Mouse (Mus musculus) heart, embryonic 15.5 days (tissue): ENCODE measurements at regions not wholly inside any gene's neighbourhood (a gene's known extent, or its start where the extent isn't known, plus 50 kb on each side); places are given as distances from the start of the nearest gene placed in this dataset.

ENCODE experiments used
- ATAC-seq: fragments of 200-750 bp; cut with Nextera tagmentation; replicated peaks from 2 replicates; pipeline ENCODE4 v1.8.0; 2017; ENCODE audit warnings: low read depth, moderate TSS enrichment; ENCODE audit not compliant: insufficient number of reproducible peaks, insufficient read depth, low FRiP score
- H3K27ac ChIP-seq: fragments of 300-500 bp; sonication (generic); 2 replicates; pipeline ENCODE4 v1.5.1; 2015; ENCODE audit warnings: mild to moderate bottlenecking, inconsistent platforms
- H3K27me3 ChIP-seq: fragments of 300-500 bp; sonication (generic); 2 replicates; pipeline ENCODE4 v1.6.1; 2015; ENCODE audit warnings: inconsistent platforms
- H3K36me3 ChIP-seq: fragments of 300-500 bp; sonication (generic); 2 replicates; pipeline ENCODE4 v1.6.1; 2015; ENCODE audit warnings: mild to moderate bottlenecking, inconsistent platforms
- H3K4me1 ChIP-seq: fragments of 300-500 bp; sonication (generic); replicated peaks from 2 replicates; pipeline ENCODE4 v1.6.1; 2015; ENCODE audit warnings: inconsistent platforms
- H3K4me2 ChIP-seq: fragments of 300-500 bp; sonication (generic); 2 replicates; pipeline ENCODE4 v1.6.1; 2015; ENCODE audit warnings: inconsistent platforms, mild to moderate bottlenecking, moderate library complexity
- H3K4me3 ChIP-seq: fragments of 300-500 bp; sonication (generic); 2 replicates; pipeline ENCODE4 v1.5.1; 2015; ENCODE audit warnings: mild to moderate bottlenecking, inconsistent platforms
- H3K9ac ChIP-seq: fragments of 300-500 bp; sonication (generic); 2 replicates; pipeline ENCODE4 v1.6.1; 2015; ENCODE audit warnings: mild to moderate bottlenecking, inconsistent platforms
- H3K9me3 ChIP-seq: fragments of 300-500 bp; sonication (generic); replicated peaks from 2 replicates; pipeline ENCODE4 v1.6.1; 2016; ENCODE audit warnings: inconsistent platforms
- WGBS: fragments of 180-500 bp; shearing (Covaris S2); methylation state at CpG from one replicate; pipeline ENCODE4 v1.1.7; 2015; ENCODE audit warnings: mixed read lengths; 5-methylcytosine and 5-hydroxymethylcytosine counted together

DNA sequence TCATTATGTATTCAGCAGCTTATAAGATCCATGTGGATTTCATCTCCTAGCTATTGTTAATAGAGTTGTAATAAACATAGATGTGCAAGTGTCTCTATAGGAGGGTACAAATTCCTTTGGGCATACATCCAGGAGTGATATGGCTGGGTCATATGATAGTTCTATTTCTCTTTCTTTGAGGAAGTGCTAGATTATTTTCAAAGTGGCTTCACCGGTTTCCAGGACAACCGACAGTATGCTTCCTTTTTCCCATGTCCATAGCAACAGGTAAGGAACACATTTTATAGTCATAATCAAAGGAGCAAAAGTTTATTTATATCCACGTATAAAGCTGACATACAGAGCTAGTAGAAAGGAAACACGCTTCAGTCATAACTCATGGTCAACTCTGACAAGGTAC is 710.2 kb upstream of the Tenm4 start:
- 79% methylated on average over 4 of the region's 4 CpGs for WGBS

DNA sequence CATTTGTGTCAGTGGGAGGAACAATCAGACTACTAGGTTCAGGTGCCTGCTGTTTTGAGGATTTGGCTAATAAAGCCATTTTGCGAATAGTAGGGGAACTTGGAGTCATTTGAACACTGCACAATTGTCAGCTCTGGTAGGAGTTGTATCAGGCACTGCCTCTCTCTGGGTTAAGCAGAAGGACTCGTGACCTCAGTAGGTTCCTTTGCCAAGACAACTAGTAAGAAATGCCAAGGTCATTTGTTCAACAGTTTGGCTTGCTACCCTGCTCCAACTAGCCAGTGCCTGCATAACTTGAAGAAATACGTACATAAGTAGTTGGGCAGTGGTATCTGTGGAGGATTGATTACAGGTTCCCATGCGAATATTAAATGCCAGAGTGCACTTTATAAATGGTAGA is 705.5 kb upstream of the Tenm4 start:
- Histone ChIP-seq H3K4me2 (no peak overlapping the region), H3K4me1 (no peaks in the 10 kb centered on the region), H3K4me3 (no peak overlapping the region), H3K9me3 (no peaks in the 10 kb centered on the region), H3K27me3 (no peaks in the 10 kb centered on the region), H3K27ac (no peak overlapping the region), H3K36me3 (no peaks in the 10 kb centered on the region), H3K9ac (no peak overlapping the region)
- 78% methylated on average over 4 of the region's 4 CpGs for WGBS
- ATAC-seq, result no peak

More for the DNA sequence above, 710.2 kb upstream of the Tenm4 start:
- Histone ChIP-seq H3K4me1 (no peaks in the 10 kb centered on the region), H3K27me3 (no peaks in the 10 kb centered on the region), H3K27ac (no peak overlapping the region), H3K9me3 (no peaks in the 10 kb centered on the region), H3K9ac (no peak overlapping the region), H3K4me3 (no peak overlapping the region), H3K4me2 (no peak overlapping the region), H3K36me3 (no peaks in the 10 kb centered on the region)
- ATAC-seq, result no peak

DNA sequence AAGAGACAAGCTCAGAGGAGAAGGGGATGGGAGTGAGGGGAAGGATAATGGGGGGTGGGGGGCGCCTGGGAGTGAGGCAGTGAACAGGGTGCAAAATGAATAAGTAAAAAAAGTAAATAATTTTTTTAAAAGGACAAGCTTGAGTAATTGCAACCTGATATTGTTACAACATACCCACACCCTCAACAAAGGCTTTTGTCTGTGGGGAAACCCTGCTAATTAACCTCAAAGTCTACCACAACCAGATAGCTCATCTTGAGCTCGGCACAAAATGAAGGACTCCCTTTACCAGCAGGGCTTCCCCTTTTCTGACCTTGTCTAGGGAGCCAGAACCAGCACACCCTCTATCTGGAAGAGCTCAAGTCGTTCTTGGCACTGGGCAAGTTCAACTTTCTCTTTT is 704.0 kb upstream of the Tenm4 start:
- no peaks in the 10 kb centered on the region for H3K36me3 ChIP-seq
- H3K4me3 ChIP-seq, result no peak overlapping the region
- H3K27me3 ChIP-seq, result no peaks in the 10 kb centered on the region
- H3K27ac ChIP-seq, result no peak overlapping the region
- no peaks in the 10 kb centered on the region for H3K4me1 ChIP-seq
- H3K4me2 ChIP-seq, result no peak overlapping the region
- no peak for ATAC-seq
- H3K9me3 ChIP-seq, result no peaks in the 10 kb centered on the region
- 28% methylated on average over 3 of the region's 3 CpGs for WGBS
- no peak overlapping the region for H3K9ac ChIP-seq

DNA sequence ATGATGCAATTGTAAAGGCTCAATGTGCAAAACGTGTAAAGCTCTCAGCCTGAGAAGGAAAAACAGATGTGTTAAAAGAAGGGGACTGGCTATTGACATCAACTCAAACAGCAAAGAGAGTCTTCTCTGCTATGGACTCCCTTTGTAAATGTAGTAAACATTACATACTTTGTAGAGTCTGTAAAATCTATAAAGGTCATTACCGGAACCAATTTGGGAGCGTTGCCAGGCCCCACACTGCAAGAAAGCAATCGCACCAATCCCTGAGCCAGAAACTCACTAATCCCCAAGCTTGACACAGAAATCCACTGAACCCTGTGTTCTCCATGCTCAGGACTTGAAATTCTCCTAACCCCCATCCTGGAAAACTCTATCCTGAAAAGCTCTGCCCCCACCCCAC is 697.2 kb upstream of the Tenm4 start:
- H3K27me3 ChIP-seq, result no peaks in the 10 kb centered on the region
- no peak overlapping the region for H3K27ac ChIP-seq
- H3K9ac ChIP-seq, result no peak overlapping the region
- H3K36me3 ChIP-seq, result no peaks in the 10 kb centered on the region
- H3K4me2 ChIP-seq, result no peak overlapping the region
- H3K4me3 ChIP-seq, result no peak overlapping the region
- WGBS, result 85% methylated on average over 4 of the region's 4 CpGs
- no peaks in the 10 kb centered on the region for H3K9me3 ChIP-seq
- ATAC-seq, result no peak
- H3K4me1 ChIP-seq, result no peaks in the 10 kb centered on the region

DNA sequence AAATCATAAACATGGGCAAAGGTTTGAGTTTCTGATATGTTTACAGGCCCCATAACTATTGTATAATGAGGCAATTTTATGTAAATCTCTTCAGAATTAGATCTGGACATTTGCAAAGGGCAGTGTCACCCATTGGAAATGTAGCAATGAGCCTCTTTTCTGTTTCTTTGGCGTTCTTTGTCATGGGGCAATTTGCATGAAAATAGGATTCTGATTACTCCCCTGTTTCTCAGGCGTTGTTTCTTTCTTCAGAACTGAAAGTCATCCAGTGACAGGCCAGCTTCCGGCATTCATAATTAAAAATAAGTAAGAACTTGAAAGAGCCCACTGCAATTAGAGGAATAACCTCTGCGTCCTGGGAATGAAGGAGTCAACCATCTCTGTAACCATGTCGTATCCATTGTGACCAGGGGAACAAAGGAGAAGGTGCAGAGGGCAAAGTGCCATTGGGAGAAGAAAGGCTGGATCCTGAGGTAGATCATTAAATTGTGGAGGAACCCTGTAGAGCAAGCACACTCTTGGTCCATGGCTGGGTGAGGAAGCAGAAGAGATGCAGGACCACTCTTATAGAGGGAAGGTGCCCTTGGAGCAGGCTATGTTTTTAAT is 690.8 kb upstream of the Tenm4 start:
- WGBS, result 64% methylated on average over 5 of the region's 5 CpGs
- Histone ChIP-seq H3K4me2 (no peak overlapping the region), H3K27ac (no peak overlapping the region), H3K9ac (no peak overlapping the region), H3K4me3 (no peak overlapping the region), H3K4me1 (no peaks in the 10 kb centered on the region), H3K36me3 (no peaks in the 10 kb centered on the region), H3K27me3 (no peaks in the 10 kb centered on the region), H3K9me3 (no peaks in the 10 kb centered on the region)
- no peak for ATAC-seq

DNA sequence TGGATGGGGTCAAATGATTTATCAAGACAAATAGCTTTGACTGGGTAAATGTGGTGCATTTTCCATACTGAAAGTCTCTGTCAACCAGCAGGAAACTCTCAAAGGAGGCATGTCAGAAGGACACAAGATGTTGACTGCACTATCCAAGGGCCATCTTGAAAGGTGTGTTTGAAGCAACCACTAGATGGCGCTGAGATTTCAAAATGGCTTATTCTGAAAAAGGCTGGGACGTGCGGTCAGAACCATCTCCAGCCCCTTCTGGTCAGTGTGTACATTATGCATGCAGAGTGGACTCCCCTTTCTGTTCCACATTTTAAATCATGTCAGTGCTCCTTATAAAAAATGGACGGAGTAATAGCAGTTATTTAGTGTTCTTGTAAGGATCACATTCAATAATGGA is 681.4 kb upstream of the Tenm4 start:
- H3K4me1 ChIP-seq, result no peaks in the 10 kb centered on the region
- 10% methylated on average over 4 of the region's 4 CpGs for WGBS
- no peaks in the 10 kb centered on the region for H3K27me3 ChIP-seq
- no peak overlapping the region for H3K4me2 ChIP-seq
- ATAC-seq, result no peak
- no peaks in the 10 kb centered on the region for H3K9me3 ChIP-seq
- H3K36me3 ChIP-seq, result no peaks in the 10 kb centered on the region
- H3K9ac ChIP-seq, result no peak overlapping the region
- no peak overlapping the region for H3K4me3 ChIP-seq
- no peak overlapping the region for H3K27ac ChIP-seq

DNA sequence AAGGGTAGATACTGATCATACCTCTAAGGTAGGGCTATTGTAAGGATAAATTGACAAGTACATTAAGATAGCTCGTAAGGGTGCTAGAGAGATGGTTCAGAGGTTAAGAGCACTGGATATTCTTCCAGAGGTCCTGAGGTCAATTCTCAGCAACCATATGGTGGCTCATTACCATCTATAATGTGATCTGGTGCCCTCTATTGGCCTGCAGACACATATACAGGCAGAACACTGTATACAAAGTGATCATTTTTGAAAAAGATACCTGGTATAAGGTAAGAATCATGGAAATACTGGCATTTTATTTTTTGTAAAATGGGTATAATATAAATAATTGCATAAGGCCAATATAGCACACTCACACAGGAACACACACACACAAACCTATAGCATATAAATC is 676.3 kb upstream of the Tenm4 start:
- Histone ChIP-seq H3K27ac (no peak overlapping the region), H3K9me3 (no peaks in the 10 kb centered on the region), H3K27me3 (no peaks in the 10 kb centered on the region), H3K4me2 (no peak overlapping the region), H3K9ac (no peak overlapping the region), H3K4me1 (no peaks in the 10 kb centered on the region), H3K4me3 (no peak overlapping the region), H3K36me3 (no peaks in the 10 kb centered on the region)
- ATAC-seq, result no peak
- WGBS, result 72% methylated on average over 1 of the region's 1 CpGs

DNA sequence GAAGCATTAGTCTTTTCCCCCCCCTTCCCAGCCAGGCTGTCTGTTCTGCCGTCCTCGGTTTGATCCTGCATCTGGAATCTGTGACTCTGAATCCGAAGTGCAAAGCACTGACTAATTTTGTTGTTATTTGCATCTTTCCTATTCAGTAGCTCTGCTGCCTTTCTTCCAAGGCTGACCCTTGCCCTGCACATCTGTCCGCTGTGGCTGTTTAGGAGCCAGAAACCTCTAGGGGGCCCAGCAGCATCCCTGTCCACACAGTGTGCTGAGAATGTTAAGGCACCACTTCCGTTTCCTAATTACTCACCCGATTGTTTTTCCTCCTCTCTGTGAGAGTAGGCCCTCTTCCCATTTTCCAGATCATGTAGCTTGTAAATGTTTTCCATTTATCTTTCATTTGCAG is 668.1 kb upstream of the Tenm4 start:
- H3K9me3 ChIP-seq, result no peaks in the 10 kb centered on the region
- H3K27ac ChIP-seq, result no peak overlapping the region
- no peak for ATAC-seq
- no peaks in the 10 kb centered on the region for H3K27me3 ChIP-seq
- no peak overlapping the region for H3K9ac ChIP-seq
- no peaks in the 10 kb centered on the region for H3K4me1 ChIP-seq
- no peaks in the 10 kb centered on the region for H3K36me3 ChIP-seq
- 32% methylated on average over 6 of the region's 6 CpGs for WGBS
- no peak overlapping the region for H3K4me2 ChIP-seq
- H3K4me3 ChIP-seq, result no peak overlapping the region

DNA sequence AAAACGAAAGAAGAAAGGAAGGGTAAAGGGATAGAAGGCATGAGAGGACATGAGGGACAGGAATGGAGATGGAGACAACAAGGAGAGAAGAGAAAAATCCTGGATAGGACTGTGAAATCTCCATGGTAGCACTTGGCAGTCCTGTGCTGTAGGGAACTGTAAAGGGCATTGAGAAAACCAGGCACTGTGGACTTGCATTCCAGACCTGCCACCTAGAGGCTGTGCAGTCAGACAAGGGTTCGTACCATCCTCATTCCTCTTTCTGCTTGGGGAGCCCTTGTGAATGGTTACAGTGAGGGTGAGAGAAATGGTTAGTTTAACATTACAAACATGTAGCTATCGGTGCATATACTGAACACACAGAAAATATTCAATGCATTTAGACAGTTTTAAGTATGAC is 623.8 kb upstream of the Tenm4 start:
- WGBS, result 69% methylated on average over 3 of the region's 3 CpGs
- ATAC-seq, result no peak

DNA sequence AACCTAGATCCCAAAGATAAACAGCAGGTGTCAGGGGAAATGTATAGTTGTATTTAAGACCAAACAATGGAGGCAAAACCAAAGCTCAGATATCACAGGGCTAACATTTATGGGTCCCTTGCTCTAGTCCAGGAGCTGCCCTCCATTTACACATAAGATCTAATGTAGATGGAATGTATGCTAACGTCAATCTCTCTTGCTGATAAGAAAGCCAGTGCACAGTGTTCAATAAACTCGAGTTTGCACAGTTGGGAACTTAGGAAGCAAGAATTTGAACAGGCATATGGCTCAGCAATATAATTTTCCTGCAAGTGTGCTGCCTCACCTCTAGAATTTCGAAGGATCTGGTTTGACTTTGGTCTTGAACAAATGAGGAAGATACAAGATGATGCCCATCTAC is 620.9 kb upstream of the Tenm4 start:
- no peaks in the 10 kb centered on the region for H3K9me3 ChIP-seq
- H3K27me3 ChIP-seq, result no peaks in the 10 kb centered on the region
- no peak overlapping the region for H3K27ac ChIP-seq
- WGBS, result 50% methylated on average over 3 of the region's 3 CpGs
- no peaks in the 10 kb centered on the region for H3K4me1 ChIP-seq
- H3K9ac ChIP-seq, result no peak overlapping the region
- H3K4me2 ChIP-seq, result no peak overlapping the region
- no peaks in the 10 kb centered on the region for H3K36me3 ChIP-seq
- H3K4me3 ChIP-seq, result no peak overlapping the region
- no peak for ATAC-seq

More for the DNA sequence above, 623.8 kb upstream of the Tenm4 start:
- Histone ChIP-seq H3K4me3 (no peak overlapping the region), H3K27ac (no peak overlapping the region), H3K36me3 (no peaks in the 10 kb centered on the region), H3K27me3 (no peaks in the 10 kb centered on the region), H3K4me1 (no peaks in the 10 kb centered on the region), H3K9ac (no peak overlapping the region), H3K9me3 (no peaks in the 10 kb centered on the region), H3K4me2 (no peak overlapping the region)

DNA sequence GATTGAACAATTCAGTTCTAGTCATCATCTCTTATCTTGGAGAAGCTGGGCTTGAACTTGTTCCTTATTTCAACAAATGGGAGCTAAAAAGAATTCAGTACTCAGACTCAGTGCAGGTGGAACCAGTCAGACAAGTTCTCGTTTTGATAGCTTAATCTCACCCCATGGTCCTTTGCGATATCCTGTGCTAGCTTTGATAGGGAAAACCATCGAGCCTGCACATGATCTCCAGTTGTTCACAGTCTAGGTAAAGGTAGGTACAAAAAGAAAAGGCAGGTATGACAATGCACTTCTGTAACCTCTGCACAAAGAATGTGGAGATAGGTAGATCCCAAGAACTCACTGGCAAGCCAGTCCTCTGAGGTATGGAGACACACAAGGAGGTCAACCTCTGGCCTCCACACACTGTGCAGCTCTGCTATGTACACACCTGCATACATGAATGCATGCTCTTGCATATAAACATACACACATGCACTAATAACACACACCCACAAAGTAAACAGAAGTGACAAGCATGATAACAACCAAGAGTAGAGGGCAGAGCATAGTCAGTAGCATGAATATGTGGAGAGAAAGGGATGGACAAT is 619.2 kb upstream of the Tenm4 start:
- Histone ChIP-seq H3K36me3 (no peaks in the 10 kb centered on the region), H3K27me3 (no peaks in the 10 kb centered on the region), H3K9me3 (no peaks in the 10 kb centered on the region), H3K9ac (no peak overlapping the region), H3K4me3 (no peak overlapping the region), H3K27ac (no peak overlapping the region), H3K4me2 (no peak overlapping the region), H3K4me1 (no peaks in the 10 kb centered on the region)
- 62% methylated on average over 3 of the region's 3 CpGs for WGBS
- no peak for ATAC-seq

DNA sequence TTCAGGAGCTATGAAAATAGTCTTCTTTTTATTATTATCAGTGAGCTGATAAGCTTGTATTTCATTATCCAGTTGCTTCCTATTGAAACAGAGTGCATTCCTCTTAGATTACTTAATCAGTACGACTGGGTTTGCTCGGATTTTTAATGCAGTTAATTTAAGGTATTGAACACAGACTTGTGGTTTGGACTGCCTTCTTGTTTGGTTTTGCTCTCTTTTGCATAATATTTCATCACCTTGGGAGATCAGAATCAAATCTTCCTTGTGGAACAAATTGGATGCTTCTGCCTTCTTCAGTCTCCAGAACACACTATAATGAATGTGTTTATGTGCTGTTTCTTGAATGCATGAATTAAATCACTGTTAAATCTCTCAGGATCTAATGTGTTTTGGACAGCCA is 612.5 kb upstream of the Tenm4 start:
- no peak overlapping the region for H3K4me2 ChIP-seq
- no peak overlapping the region for H3K9ac ChIP-seq
- H3K27ac ChIP-seq, result no peak overlapping the region
- no peak overlapping the region for H3K4me3 ChIP-seq
- ATAC-seq, result no peak
- no peaks in the 10 kb centered on the region for H3K27me3 ChIP-seq
- no peaks in the 10 kb centered on the region for H3K9me3 ChIP-seq
- 51% methylated on average over 2 of the region's 2 CpGs for WGBS
- no peaks in the 10 kb centered on the region for H3K4me1 ChIP-seq
- no peaks in the 10 kb centered on the region for H3K36me3 ChIP-seq
